Mouse (Mus musculus): Measurements from ENCODE around the gene Spsb1. TPM values are rescaled to one million over a fixed set of nuclear protein-coding genes. Genes with fewer than 3 reads are reported as not detected.

The Spsb1 gene
- polyA plus RNA-seq, 1 experiment from 2014 or later: 4.5 TPM

GRCm38 (mm10) chr4:149905302-149905974, 49.4 kb downstream of the Spsb1 start:
- Histone ChIP-seq H3K4me1 (peaks cover 6% of the 10 kb centered on the region; the same call in 1 of the 2 replicates), H3K27me3 (no peaks in the 10 kb centered on the region), H3K9me3 (replicated peaks) (no peaks in the 10 kb centered on the region), H3K9ac (no peak overlapping the region), H3K27ac (no peak overlapping the region), H3K4me2 (no peak overlapping the region), H3K36me3 (ENCODE audit: poor library complexity, severe bottlenecking) (no peaks in the 10 kb centered on the region), H3K4me3 (no peak overlapping the region)
- ATAC-seq: no peak
- 89% methylated on average over 10 of the region's 10 CpGs for WGBS

- 87% methylated on average over 5 of the region's 5 CpGs for WGBS
- H3K27ac ChIP-seq: no peak overlapping the region
- no peaks in the 10 kb centered on the region for H3K4me1 ChIP-seq
- ATAC-seq: no peak
- H3K4me3 ChIP-seq: no peak overlapping the region
- H3K9ac ChIP-seq: no peak overlapping the region
- H3K27me3 ChIP-seq: no peaks in the 10 kb centered on the region
- no peaks in the 10 kb centered on the region for H3K9me3 ChIP-seq (replicated peaks)
- H3K4me2 ChIP-seq: no peak overlapping the region
- H3K36me3 ChIP-seq (ENCODE audit: poor library complexity, severe bottlenecking): no peaks in the 10 kb centered on the region
Measured at GRCm38 (mm10) chr4:149903026-149903425, 51.8 kb downstream of the Spsb1 start.

- Histone ChIP-seq H3K27me3 (no peaks in the 10 kb centered on the region), H3K4me3 (no peak overlapping the region), H3K9ac (no peak overlapping the region), H3K4me1 (no peaks in the 10 kb centered on the region), H3K4me2 (no peak overlapping the region), H3K36me3 (ENCODE audit: poor library complexity, severe bottlenecking) (no peaks in the 10 kb centered on the region), H3K9me3 (replicated peaks) (no peaks in the 10 kb centered on the region), H3K27ac (no peak overlapping the region)
- ATAC-seq: no peak
- 81% methylated on average over 3 of the region's 3 CpGs for WGBS
Measured at GRCm38 (mm10) chr4:149901349-149901782, 53.5 kb downstream of the Spsb1 start.

- WGBS: 92% methylated on average over 13 of the region's 13 CpGs
- Histone ChIP-seq H3K9ac (no peak overlapping the region), H3K36me3 (ENCODE audit: poor library complexity, severe bottlenecking) (no peaks in the 10 kb centered on the region), H3K4me1 (peaks cover 33% of the 10 kb centered on the region), H3K4me2 (no peak overlapping the region), H3K9me3 (replicated peaks) (no peaks in the 10 kb centered on the region), H3K27ac (no peak overlapping the region), H3K27me3 (no peaks in the 10 kb centered on the region), H3K4me3 (no peak overlapping the region)
- no peak for ATAC-seq
Measured at GRCm38 (mm10) chr4:149897661-149898260, 57.1 kb downstream of the Spsb1 start.

GRCm38 (mm10) chr4:149896024-149896538, 58.8 kb downstream of the Spsb1 start:
- H3K27me3 ChIP-seq: no peaks in the 10 kb centered on the region

GRCm38 (mm10) chr4:149895226-149895625, 59.6 kb downstream of the Spsb1 start:
- H3K4me3 ChIP-seq: no peak overlapping the region
- H3K36me3 ChIP-seq (ENCODE audit: poor library complexity, severe bottlenecking): no peaks in the 10 kb centered on the region
- 66% methylated on average over 7 of the region's 7 CpGs for WGBS
- H3K4me1 ChIP-seq: peaks cover 33% of the 10 kb centered on the region
- H3K9me3 ChIP-seq (replicated peaks): no peaks in the 10 kb centered on the region
- no peak overlapping the region for H3K27ac ChIP-seq
- H3K4me2 ChIP-seq: no peak overlapping the region
- no peak for ATAC-seq
- no peak overlapping the region for H3K9ac ChIP-seq
- H3K27me3 ChIP-seq: no peaks in the 10 kb centered on the region

More at GRCm38 (mm10) chr4:149896024-149896538, 58.8 kb downstream of the Spsb1 start:
- peaks cover 33% of the 10 kb centered on the region for H3K4me1 ChIP-seq
- H3K36me3 ChIP-seq (ENCODE audit: poor library complexity, severe bottlenecking): no peaks in the 10 kb centered on the region
- WGBS: 81% methylated on average over 12 of the region's 12 CpGs
- no peak overlapping the region for H3K27ac ChIP-seq
- H3K9ac ChIP-seq: no peak overlapping the region
- no peaks in the 10 kb centered on the region for H3K9me3 ChIP-seq (replicated peaks)
- no peak overlapping the region for H3K4me2 ChIP-seq
- ATAC-seq: no peak
- no peak overlapping the region for H3K4me3 ChIP-seq

- H3K9ac ChIP-seq: no peak overlapping the region
- H3K27ac ChIP-seq: peak overlapping the region; percentile 71
- no peaks in the 10 kb centered on the region for H3K36me3 ChIP-seq (ENCODE audit: poor library complexity, severe bottlenecking)
- no peak overlapping the region for H3K4me3 ChIP-seq
- H3K4me1 ChIP-seq: peaks cover 38% of the 10 kb centered on the region
- no peaks in the 10 kb centered on the region for H3K27me3 ChIP-seq
- H3K9me3 ChIP-seq (replicated peaks): no peaks in the 10 kb centered on the region
- WGBS: 92% methylated on average over 7 of the region's 7 CpGs
- ATAC-seq: no peak
- H3K4me2 ChIP-seq: no peak overlapping the region
Measured at GRCm38 (mm10) chr4:149894300-149894699, 60.5 kb downstream of the Spsb1 start.

GRCm38 (mm10) chr4:149893611-149894151, 61.2 kb downstream of the Spsb1 start:
- H3K4me2 ChIP-seq: no peak overlapping the region
- no peaks in the 10 kb centered on the region for H3K36me3 ChIP-seq (ENCODE audit: poor library complexity, severe bottlenecking)
- H3K9ac ChIP-seq: no peak overlapping the region
- H3K27ac ChIP-seq: peak overlapping the region; percentile 71
- H3K27me3 ChIP-seq: no peaks in the 10 kb centered on the region
- no peaks in the 10 kb centered on the region for H3K9me3 ChIP-seq (replicated peaks)
- 38% methylated on average over 11 of the region's 11 CpGs for WGBS
- H3K4me3 ChIP-seq: no peak overlapping the region
- peak; percentile 79 for ATAC-seq
- H3K4me1 ChIP-seq: peaks cover 38% of the 10 kb centered on the region

- no peaks in the 10 kb centered on the region for H3K9me3 ChIP-seq (replicated peaks)
- H3K27ac ChIP-seq: no peak overlapping the region
- no peak for ATAC-seq
- no peak overlapping the region for H3K4me2 ChIP-seq
- H3K36me3 ChIP-seq (ENCODE audit: poor library complexity, severe bottlenecking): no peaks in the 10 kb centered on the region
- H3K4me1 ChIP-seq: peaks cover 38% of the 10 kb centered on the region
- 96% methylated on average over 5 of the region's 5 CpGs for WGBS
- H3K9ac ChIP-seq: no peak overlapping the region
- no peaks in the 10 kb centered on the region for H3K27me3 ChIP-seq
- H3K4me3 ChIP-seq: no peak overlapping the region
Measured at GRCm38 (mm10) chr4:149891172-149891960, 63.5 kb downstream of the Spsb1 start.

- Histone ChIP-seq H3K9ac (no peak overlapping the region), H3K27ac (no peak overlapping the region), H3K4me2 (no peak overlapping the region), H3K4me3 (no peak overlapping the region), H3K4me1 (peaks cover 32% of the 10 kb centered on the region), H3K36me3 (ENCODE audit: poor library complexity, severe bottlenecking) (no peaks in the 10 kb centered on the region), H3K9me3 (replicated peaks) (no peaks in the 10 kb centered on the region), H3K27me3 (no peaks in the 10 kb centered on the region)
- 72% methylated on average over 8 of the region's 8 CpGs for WGBS
- ATAC-seq: no peak
Measured at GRCm38 (mm10) chr4:149890551-149890950, 64.3 kb downstream of the Spsb1 start.

- Histone ChIP-seq H3K4me2 (no peak overlapping the region), H3K27me3 (no peaks in the 10 kb centered on the region), H3K27ac (no peak overlapping the region), H3K9ac (no peak overlapping the region), H3K4me1 (peaks cover 26% of the 10 kb centered on the region), H3K9me3 (replicated peaks) (no peaks in the 10 kb centered on the region), H3K36me3 (ENCODE audit: poor library complexity, severe bottlenecking) (no peaks in the 10 kb centered on the region), H3K4me3 (no peak overlapping the region)
- WGBS: 44% methylated on average over 13 of the region's 13 CpGs
- no peak for ATAC-seq
Measured at GRCm38 (mm10) chr4:149889851-149890250, 65.0 kb downstream of the Spsb1 start.
